In the genomic region with DNA sequence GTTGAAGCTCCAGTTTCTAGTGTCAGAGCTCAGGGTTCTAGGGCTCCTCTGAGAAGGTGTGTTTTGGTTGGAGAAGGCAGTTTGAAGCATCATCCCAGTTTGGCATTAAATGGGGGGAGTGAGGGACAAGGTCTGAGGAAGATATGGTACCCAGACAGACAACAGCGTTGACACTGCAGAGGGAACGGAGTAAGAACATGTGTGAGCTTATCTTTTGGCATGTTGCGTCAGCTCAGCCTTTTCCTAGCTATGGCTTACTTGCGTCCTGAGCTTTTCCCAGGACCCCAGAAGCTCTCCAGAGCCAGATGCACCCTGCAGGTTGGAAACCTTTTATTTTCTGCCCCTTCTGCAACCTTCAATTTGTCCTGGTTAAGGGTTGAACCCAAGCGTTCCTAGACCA, we compare ENCODE assay signal across 26 mouse cellular contexts. TPM values are rescaled to one million over a fixed set of nuclear protein-coding genes. Genes with fewer than 3 reads are reported as not detected.
A peak's percentile ranks its signal among the peaks of the same experiment; 100 is the strongest.
DNase-seq lines count a peak whose midpoint lies in the region; ATAC-seq and TF ChIP-seq lines count a peak whose summit lies in the region.
"Had no signal": no experiment of that assay in that cellular context is flagged by ENCODE, and none has a peak within 500 bp of the region (broad histone marks: within the 10 kb centered on the region; RNA-seq: fewer than 3 reads in every experiment).

No protein-coding gene starts in this region.

- peak overlapping the region; percentile 66 for H3ac ChIP-seq in myocyte (ENCODE audit: control insufficient read depth, insufficient read length)

- 67% methylated on average over 5 of the region's 5 CpGs for WGBS in lung, postnatal 0 days

- no peaks in the 10 kb centered on the region for H3K36me3 ChIP-seq in lung, postnatal 0 days (ENCODE audit: insufficient read depth, low read length)
- H3K36me3 ChIP-seq in myocyte (ENCODE audit: control insufficient read depth, insufficient read depth): peaks cover 8% of the 10 kb centered on the region
- H3K36me3 ChIP-seq: embryonic facial prominence, embryonic 10.5 days; embryonic facial prominence, embryonic 13.5 days; forebrain, embryonic 10.5 days; heart, embryonic 12.5 days; heart, embryonic 15.5 days; hindbrain, embryonic 10.5 days; hindbrain, embryonic 13.5 days; intestine, embryonic 15.5 days had no signal

- H3K27me3 ChIP-seq in lung, postnatal 0 days (replicated peaks; ENCODE audit: insufficient read depth, low read length): no peaks in the 10 kb centered on the region; the same call in 1 of the 2 replicates
- no peaks in the 10 kb centered on the region for H3K27me3 ChIP-seq in myocyte (ENCODE audit: control insufficient read depth, insufficient read depth, insufficient read length)

- no peak overlapping the region for H3K4me3 ChIP-seq in lung, postnatal 0 days (ENCODE audit: low read depth, low read length)
- peak overlapping the region; percentile 59 for H3K4me3 ChIP-seq in myocyte
- H3K4me3 ChIP-seq: embryonic facial prominence, embryonic 10.5 days; embryonic facial prominence, embryonic 13.5 days; forebrain, embryonic 10.5 days; forebrain, embryonic 13.5 days; heart, embryonic 12.5 days; heart, embryonic 15.5 days; hindbrain, embryonic 10.5 days; hindbrain, embryonic 13.5 days; intestine, embryonic 15.5 days had no signal

- H3K9ac ChIP-seq in lung, postnatal 0 days (replicated peaks; ENCODE audit: low read depth): no peak overlapping the region
- H3K9ac ChIP-seq: embryonic facial prominence, embryonic 13.5 days; forebrain, embryonic 13.5 days; heart, embryonic 12.5 days; heart, embryonic 15.5 days; hindbrain, embryonic 13.5 days; intestine, embryonic 15.5 days had no signal

- DNase-seq in lung, postnatal 0 days (ENCODE audit: low spot score): no peak
- DNase-seq in lung, postnatal 36 days: no peak
- peak; percentile 67 for DNase-seq in MN1 (ENCODE audit: low spot score)
- DNase-seq in adrenal gland, adult 2 months: no peak
- no peak for DNase-seq in cerebellum, adult 9-10 months
- DNase-seq: B cell, adult 2 months; cerebellum, adult 18-20 months; cerebellum, adult 9-11 months; cerebellum, postnatal 25 days; embryo, embryonic 11 days had no signal

- no peak for TF ChIP-seq POLR2A in myocyte (IDR thresholded peaks at IDR 0.05; ENCODE audit: insufficient read length, low read depth)

- H3K4me2 ChIP-seq in lung, postnatal 0 days (replicated peaks; ENCODE audit: low read depth, low read length): 0 out of 2 replicates have a peak overlapping the region, but pooled peaks have one; percentile 59
- H3K4me2 ChIP-seq in myocyte (ENCODE audit: low read depth): peak overlapping the region; percentile 89
- H3K4me2 ChIP-seq: embryonic facial prominence, embryonic 13.5 days; forebrain, embryonic 13.5 days; heart, embryonic 15.5 days; hindbrain, embryonic 13.5 days; intestine, embryonic 15.5 days had no signal

- peaks cover 14% of the 10 kb centered on the region for H3K4me1 ChIP-seq in lung, postnatal 0 days (ENCODE audit: insufficient read depth, low read depth, low read length)

- no peaks in the 10 kb centered on the region for H3K9me3 ChIP-seq in lung, postnatal 0 days (ENCODE audit: low read length)
- H3K9me3 ChIP-seq: embryonic facial prominence, embryonic 10.5 days; embryonic facial prominence, embryonic 13.5 days; forebrain, embryonic 10.5 days; forebrain, embryonic 13.5 days; heart, embryonic 12.5 days; heart, embryonic 15.5 days; hindbrain, embryonic 10.5 days; hindbrain, embryonic 13.5 days; intestine, embryonic 15.5 days had no signal

- peaks cover 5% of the 10 kb centered on the region for H3K79me2 ChIP-seq in myocyte (ENCODE audit: control insufficient read depth, insufficient read depth)

- no peak overlapping the region for H3K27ac ChIP-seq in lung, postnatal 0 days (ENCODE audit: low read length)
- H3K27ac ChIP-seq: embryonic facial prominence, embryonic 10.5 days; embryonic facial prominence, embryonic 13.5 days; forebrain, embryonic 10.5 days; forebrain, embryonic 13.5 days; heart, embryonic 15.5 days; hindbrain, embryonic 10.5 days; hindbrain, embryonic 13.5 days; intestine, embryonic 15.5 days had no signal

- no peak for TF ChIP-seq CTCF in lung, postnatal 0 days (IDR thresholded peaks at IDR 0.05)

- no peak for TF ChIP-seq EP300 in lung, postnatal 0 days (IDR thresholded peaks at IDR 0.05)

- no peak for ATAC-seq in lung, postnatal 0 days
- no peak for ATAC-seq in megakaryocyte progenitor cell, adult 5-6 weeks (replicated peaks; ENCODE audit: poor library complexity)
- ATAC-seq: forebrain, embryonic 16.5 days; intestine, embryonic 15.5 days had no signal

TF ChIP-seq in myocyte, 11 proteins besides CTCF, POLR2A, EP300 and RAD21:
- no peak for TF ChIP-seq MYOG (IDR thresholded peaks at IDR 0.05; ENCODE audit: control insufficient read depth in 1 of 3, insufficient read depth in 1 of 3, insufficient read length in 2 of 3, low read depth in 2 of 3)
- no peak for TF ChIP-seq MYOD1 (IDR thresholded peaks at IDR 0.05; ENCODE audit: control insufficient read depth in 1 of 3, insufficient read length in 2 of 3, low read depth in 2 of 3)
- TF ChIP-seq MAX (IDR thresholded peaks at IDR 0.05; ENCODE audit: low read depth): no peak
- no peak for TF ChIP-seq POLR2AphosphoS2 (IDR thresholded peaks at IDR 0.05; ENCODE audit: insufficient read length, low read depth)

RNA-seq across cellular contexts. Expression of a gene that starts 1.9 kb away (rescaled TPM):
- polyA plus RNA-seq in lung, postnatal 0 days (2015; fragmentation: Nextera tagmentation; extraction: Ambion mirVana): 109 and 123 TPM in 2 replicates
- 182 TPM for polyA plus RNA-seq in myocyte (2012; fragmentation: generic; extraction: Trizol)
- 10 to 100 TPM; 37.7 to 71.0 TPM for total RNA-seq in adrenal gland, adult 2 months (2021)
- polyA plus RNA-seq in adrenal gland, adult 2 months (2012; rRNA removed): 65.0 and 78.9 TPM in 2 replicates
- total RNA-seq in megakaryocyte progenitor cell, adult 5-6 weeks (2015): not detected in 2 replicates
- not detected in 2 replicates for total RNA-seq in megakaryocyte progenitor cell, adult 5-6 weeks (2017)
- total RNA-seq: common myeloid progenitor, adult 5-6 weeks had no signal
- polyA plus RNA-seq: hindbrain, embryonic 10.5 days had no signal

RNA-seq across cellular contexts. Expression of a gene that starts 4.2 kb away (rescaled TPM):
- polyA plus RNA-seq in lung, postnatal 0 days (2015; fragmentation: Nextera tagmentation; extraction: Ambion mirVana): 0.08 and 0.16 TPM in 2 replicates
- polyA plus RNA-seq in myocyte (2012; fragmentation: generic; extraction: Trizol): 0.43 TPM
- under 1 TPM; 0.35 to 0.49 TPM for total RNA-seq in adrenal gland, adult 2 months (2021)
- polyA plus RNA-seq in adrenal gland, adult 2 months (2012; rRNA removed): 0.88 and 0.92 TPM in 2 replicates
- 0.73 and 1.9 TPM in 2 replicates for total RNA-seq in megakaryocyte progenitor cell, adult 5-6 weeks (2015)
- 1.2 and 3.3 TPM in 2 replicates for total RNA-seq in megakaryocyte progenitor cell, adult 5-6 weeks (2017)
- total RNA-seq: heart, adult 18-20 months; heart, postnatal 36 days had no signal
- polyA plus RNA-seq: embryonic facial prominence, embryonic 13.5 days; forebrain, embryonic 16.5 days; hindbrain, embryonic 13.5 days; hindbrain, embryonic 16.5 days had no signal

RNA-seq across cellular contexts. Expression of a gene that starts 10.1 kb away (rescaled TPM):
- 20.4 and 22.2 TPM in 2 replicates for polyA plus RNA-seq in lung, postnatal 0 days (2015; fragmentation: Nextera tagmentation; extraction: Ambion mirVana)
- 51.0 TPM for polyA plus RNA-seq in myocyte (2012; fragmentation: generic; extraction: Trizol)
- 10 to 100 TPM; 27.4 to 48.9 TPM for total RNA-seq in adrenal gland, adult 2 months (2021)
- 38.3 and 48.4 TPM in 2 replicates for polyA plus RNA-seq in adrenal gland, adult 2 months (2012; rRNA removed)
- total RNA-seq in megakaryocyte progenitor cell, adult 5-6 weeks (2015): 2.9 and 3.2 TPM in 2 replicates
- 11.5 and 17.9 TPM in 2 replicates for total RNA-seq in megakaryocyte progenitor cell, adult 5-6 weeks (2017)

RNA-seq across cellular contexts. Expression of a gene that starts 45.9 kb away (rescaled TPM):
- polyA plus RNA-seq in lung, postnatal 0 days (2015; fragmentation: Nextera tagmentation; extraction: Ambion mirVana): 48.7 and 51.6 TPM in 2 replicates
- polyA plus RNA-seq in myocyte (2012; fragmentation: generic; extraction: Trizol): 128 TPM
- 10 to 100 TPM; 75.2 to 91.8 TPM for total RNA-seq in adrenal gland, adult 2 months (2021)
- 101 and 107 TPM in 2 replicates for polyA plus RNA-seq in adrenal gland, adult 2 months (2012; rRNA removed)
- not detected in 2 replicates for total RNA-seq in megakaryocyte progenitor cell, adult 5-6 weeks (2015)
- not detected in 2 replicates for total RNA-seq in megakaryocyte progenitor cell, adult 5-6 weeks (2017)
- total RNA-seq: common myeloid progenitor, adult 5-6 weeks had no signal

RNA-seq across cellular contexts. Expression of a gene that starts 57.0 kb away (rescaled TPM):
- 31.9 and 33.9 TPM in 2 replicates for polyA plus RNA-seq in lung, postnatal 0 days (2015; fragmentation: Nextera tagmentation; extraction: Ambion mirVana)
- polyA plus RNA-seq in myocyte (2012; fragmentation: generic; extraction: Trizol): 42.3 TPM
- total RNA-seq in adrenal gland, adult 2 months (2021): 10 to 100 TPM; 48.6 to 60.7 TPM
- polyA plus RNA-seq in adrenal gland, adult 2 months (2012; rRNA removed): 13.9 and 14.4 TPM in 2 replicates
- total RNA-seq in megakaryocyte progenitor cell, adult 5-6 weeks (2015): 19.7 and 28.7 TPM in 2 replicates
- total RNA-seq in megakaryocyte progenitor cell, adult 5-6 weeks (2017): 28.3 and 29.5 TPM in 2 replicates
